Mouse (Mus musculus) stomach, embryonic 14.5 days (tissue): ENCODE data around the gene Magix. TPM values are rescaled to one million over a fixed set of nuclear protein-coding genes. Genes with fewer than 3 reads are reported as not detected.

Experiments used
- ATAC-seq: fragments of 200-750 bp; cut with Nextera tagmentation; 2 replicates; pipeline ENCODE4 v1.8.0; 2017; ENCODE audit warnings: low read depth, moderate TSS enrichment; ENCODE audit not compliant: insufficient number of reproducible peaks, insufficient read depth, low FRiP score
- H3K27ac ChIP-seq: fragments of 300-500 bp; sonication (generic); 2 replicates; pipeline ENCODE4 v1.5.1; 2014; ENCODE audit warnings: mild to moderate bottlenecking, low read length, moderate library complexity, mixed read lengths
- H3K27me3 ChIP-seq: fragments of 300-500 bp; sonication (generic); 2 replicates; pipeline ENCODE4 v1.6.1; 2014; ENCODE audit warnings: low read length, control low read depth, mixed read lengths; ENCODE audit not compliant: control insufficient read depth, insufficient read depth
- H3K36me3 ChIP-seq: fragments of 300-500 bp; sonication (generic); 2 replicates; pipeline ENCODE4 v1.6.1; 2014; ENCODE audit warnings: mild to moderate bottlenecking, control low read depth, low read length, moderate library complexity, mixed read lengths; ENCODE audit not compliant: control insufficient read depth, insufficient read depth
- H3K4me1 ChIP-seq: fragments of 300-500 bp; sonication (generic); 2 replicates; pipeline ENCODE4 v1.6.1; 2014; ENCODE audit warnings: low read length, control low read depth, mixed read lengths; ENCODE audit not compliant: control insufficient read depth, insufficient read depth
- H3K4me2 ChIP-seq: fragments of 300-500 bp; sonication (generic); replicated peaks from 2 replicates; pipeline ENCODE4 v1.6.1; 2014; ENCODE audit warnings: low read depth, low read length, control low read depth
- H3K4me3 ChIP-seq: fragments of 300-500 bp; sonication (generic); 2 replicates; pipeline ENCODE4 v1.5.1; 2014; ENCODE audit warnings: low read depth, low read length, control low read depth
- H3K9ac ChIP-seq: fragments of 300-500 bp; sonication (generic); replicated peaks from 2 replicates; pipeline ENCODE4 v1.6.1; 2014; ENCODE audit warnings: low read depth, mild to moderate bottlenecking, control low read depth, low read length, moderate library complexity, mixed read lengths
- H3K9me3 ChIP-seq: fragments of 300-500 bp; sonication (generic); 2 replicates; pipeline ENCODE4 v1.6.1; 2016; ENCODE audit warnings: low read depth, low read length, control low read depth; ENCODE audit not compliant: control insufficient read depth
- WGBS: fragments of 180-500 bp; shearing (Covaris S2); extraction: QIAGEN DNeasy Blood & Tissue Kit; methylation state at CpG from one replicate; pipeline ENCODE4 v1.1.7; 2014; 5-methylcytosine and 5-hydroxymethylcytosine counted together
- polyA plus RNA-seq: library from polyadenylated mRNA; unstranded; fragments of >200 nt; fragmentation: Nextera tagmentation; extraction: Ambion mirVana; gene quantifications from 2 replicates; pipeline ENCODE4 v1.2.1, GENCODE M21; 2014

Magix gene
- 0.71 and 0.80 TPM in 2 replicates for polyA plus RNA-seq

GRCm38 (mm10) chrX:7680864-7681263 is at the start of gene Magix:
Gene Magix (minus strand): TSS chrX:7681251.
- H3K27ac ChIP-seq = no peak within 1 kb of the TSS
- H3K4me2 ChIP-seq = peak within 1 kb of the TSS; percentile 43

GRCm38 (mm10) chrX:7728922-7729265 is 47.8 kb upstream of the Magix start:
- H3K4me1 ChIP-seq = no peaks in the 10 kb centered on the region; the same call in 1 of the 2 replicates
- H3K36me3 ChIP-seq = no peaks in the 10 kb centered on the region; the same call in none of the 2 replicates
- peak overlapping the region; percentile 44 for H3K4me3 ChIP-seq
- peak overlapping the region; percentile 43 for H3K4me2 ChIP-seq
- no peaks in the 10 kb centered on the region for H3K9me3 ChIP-seq
- H3K27me3 ChIP-seq = no peaks in the 10 kb centered on the region
- peak; percentile 20; the same call in 1 of the 2 replicates for ATAC-seq
- H3K9ac ChIP-seq = 0 out of 2 replicates have a peak overlapping the region, but pooled peaks have one; percentile 14
- H3K27ac ChIP-seq = no peak overlapping the region
- WGBS = 26% methylated on average over 4 of the region's 4 CpGs

More at GRCm38 (mm10) chrX:7680864-7681263, at the start of gene Magix:
- no peaks in the 10 kb centered on the region for H3K36me3 ChIP-seq
- no peaks in the 10 kb centered on the region for H3K27me3 ChIP-seq
- H3K9me3 ChIP-seq = no peaks in the 10 kb centered on the region
- 70% methylated on average over 14 of the region's 14 CpGs for WGBS
- H3K4me3 ChIP-seq = peak within 1 kb of the TSS; percentile 15; the same call in 1 of the 2 replicates
- no peak within 1 kb of the TSS for H3K9ac ChIP-seq
- ATAC-seq = no peak
- H3K4me1 ChIP-seq = no peaks in the 10 kb centered on the region

- Histone ChIP-seq H3K4me3 (peak within 1 kb of the TSS; percentile 44), H3K36me3 (no peaks in the 10 kb centered on the region; the same call in none of the 2 replicates), H3K9me3 (no peaks in the 10 kb centered on the region), H3K27me3 (no peaks in the 10 kb centered on the region), H3K9ac (0 out of 2 replicates have a peak within 1 kb of the TSS, but pooled peaks have one; percentile 14), H3K27ac (peak within 1 kb of the TSS; percentile 58; the same call in 1 of the 2 replicates), H3K4me2 (peak within 1 kb of the TSS; percentile 43), H3K4me1 (no peaks in the 10 kb centered on the region; the same call in 1 of the 2 replicates)
- peak; percentile 93 for ATAC-seq
- WGBS = 16% methylated on average over 42 of the region's 42 CpGs
Measured at GRCm38 (mm10) chrX:7728215-7728921, 47.3 kb upstream of the Magix start, which contains the start of gene Praf2. Gene Praf2 (plus strand): TSS chrX:7728439.

GRCm38 (mm10) chrX:7727176-7727575 is 46.1 kb upstream of the Magix start:
- H3K9me3 ChIP-seq = no peaks in the 10 kb centered on the region
- 89% methylated on average over 13 of the region's 13 CpGs for WGBS
- no peak overlapping the region for H3K4me2 ChIP-seq
- H3K27me3 ChIP-seq = no peaks in the 10 kb centered on the region
- H3K36me3 ChIP-seq = no peaks in the 10 kb centered on the region; the same call in none of the 2 replicates
- H3K27ac ChIP-seq = no peak overlapping the region
- H3K9ac ChIP-seq = no peak overlapping the region
- ATAC-seq = no peak
- peaks cover 3% of the 10 kb centered on the region; the same call in 1 of the 2 replicates for H3K4me1 ChIP-seq
- no peak overlapping the region for H3K4me3 ChIP-seq

GRCm38 (mm10) chrX:7725841-7726240 is 44.8 kb upstream of the Magix start:
- no peaks in the 10 kb centered on the region for H3K27me3 ChIP-seq
- H3K9ac ChIP-seq = no peak overlapping the region
- H3K4me1 ChIP-seq = peaks cover 3% of the 10 kb centered on the region; the same call in 1 of the 2 replicates
- H3K27ac ChIP-seq = no peak overlapping the region
- 84% methylated on average over 12 of the region's 12 CpGs for WGBS
- H3K4me2 ChIP-seq = no peak overlapping the region
- no peaks in the 10 kb centered on the region; the same call in none of the 2 replicates for H3K36me3 ChIP-seq
- no peaks in the 10 kb centered on the region for H3K9me3 ChIP-seq
- ATAC-seq = no peak
- H3K4me3 ChIP-seq = no peak overlapping the region

- Histone ChIP-seq H3K9ac (no peak overlapping the region), H3K27me3 (no peaks in the 10 kb centered on the region), H3K27ac (no peak overlapping the region), H3K4me2 (no peak overlapping the region), H3K4me1 (peaks cover 3% of the 10 kb centered on the region; the same call in 1 of the 2 replicates), H3K4me3 (no peak overlapping the region), H3K36me3 (no peaks in the 10 kb centered on the region; the same call in none of the 2 replicates), H3K9me3 (no peaks in the 10 kb centered on the region)
- WGBS = 81% methylated on average over 7 of the region's 7 CpGs
- ATAC-seq = no peak
Measured at GRCm38 (mm10) chrX:7724135-7724534, 43.1 kb upstream of the Magix start.

- Histone ChIP-seq H3K27me3 (no peaks in the 10 kb centered on the region), H3K36me3 (no peaks in the 10 kb centered on the region; the same call in none of the 2 replicates), H3K9ac (0 out of 2 replicates have a peak overlapping the region, but pooled peaks have one; percentile 53), H3K4me1 (0 out of 2 replicates have a peak, but pooled peaks cover 3% of the 10 kb centered on the region), H3K4me3 (peak overlapping the region; percentile 52), H3K4me2 (peak overlapping the region; percentile 62), H3K9me3 (no peaks in the 10 kb centered on the region), H3K27ac (no peak overlapping the region)
- 19% methylated on average over 4 of the region's 4 CpGs for WGBS
- ATAC-seq = no peak
Measured at GRCm38 (mm10) chrX:7722691-7723090, 41.6 kb upstream of the Magix start.

- peak overlapping the region; percentile 62 for H3K4me2 ChIP-seq
- H3K4me1 ChIP-seq = 0 out of 2 replicates have a peak, but pooled peaks cover 3% of the 10 kb centered on the region
- H3K27me3 ChIP-seq = no peaks in the 10 kb centered on the region
- WGBS = 10% methylated on average over 11 of the region's 11 CpGs
- H3K36me3 ChIP-seq = no peaks in the 10 kb centered on the region; the same call in none of the 2 replicates
- peak overlapping the region; percentile 52 for H3K4me3 ChIP-seq
- ATAC-seq = no peak
- H3K27ac ChIP-seq = peak overlapping the region; percentile 94; the same call in 1 of the 2 replicates
- H3K9ac ChIP-seq = peak overlapping the region; percentile 53
- H3K9me3 ChIP-seq = no peaks in the 10 kb centered on the region
Measured at GRCm38 (mm10) chrX:7722282-7722611, 41.2 kb upstream of the Magix start.
